Mouse (Mus musculus) liver, adult 10 weeks (tissue): ENCODE results near the gene Il7r. TPM values are rescaled to one million over a fixed set of nuclear protein-coding genes. Genes with fewer than 3 reads are reported as not detected.

Experiments used
- polyA plus RNA-seq: library from polyadenylated mRNA; stranded (reverse); fragments of 350-450 nt; fragmentation: Illumina TruSeq; extraction: RNeasy Lipid Tissue Mini Kit (QIAGEN cat#74804); gene quantifications from one replicate; pipeline ENCODE4 v1.2.3, GENCODE M21; 2014; ENCODE audit warnings: low read depth, low replicate concordance

Gene Il7r
- 0.77 TPM for polyA plus RNA-seq

GRCm38 (mm10) chr15:9530076-9530475, at the start of gene Il7r:
TSS of gene Il7r (minus strand) at chr15:9530176.

Other genes with a start within 250 kb of the Il7r start
- gene Ugt3a2, start 194.6 kb downstream of the Il7r start, polyA plus RNA-seq: 789 TPM
- gene Capsl, start 94.1 kb downstream of the Il7r start, polyA plus RNA-seq: 0.74 TPM
- not detected for gene Spef2, start 218.7 kb upstream of the Il7r start, polyA plus RNA-seq